ENCODE assay signal across 13 mouse cellular contexts in genomic region chr3:133551941-133552340, GRCm38 (mm10). TPM values are rescaled to one million over a fixed set of nuclear protein-coding genes. Genes with fewer than 3 reads are reported as not detected.
DNase-seq lines count a peak whose midpoint lies in the region; ATAC-seq and TF ChIP-seq lines count a peak whose summit lies in the region.
"Had no signal": no experiment of that assay in that cellular context is flagged by ENCODE, and none has a peak within 500 bp of the region (broad histone marks: within the 10 kb centered on the region; RNA-seq: fewer than 3 reads in every experiment).

No protein-coding gene starts in this region.

- 0 out of 4 replicates have a peak, but pooled peaks cover 0 to 3% of the 10 kb centered on the region in 2 experiments for H3K4me1 ChIP-seq in liver, embryonic 14.5 days (replicated peaks; ENCODE audit: control insufficient read depth in 2 of 2, insufficient read depth in 2 of 2, low read length in 1 of 2)
- H3K4me1 ChIP-seq in liver, embryonic 12.5 days = 0 out of 2 replicates have a peak, but pooled peaks cover 3% of the 10 kb centered on the region
- H3K4me1 ChIP-seq: heart, embryonic 13.5 days had no signal

- WGBS in liver, embryonic 14.5 days (ENCODE audit: insufficient replicate concordance) = 71% methylated on average over 8 of the region's 8 CpGs
- 60% methylated on average over 8 of the region's 8 CpGs for WGBS in liver, embryonic 12.5 days (ENCODE audit: insufficient replicate concordance)

- no peaks in the 10 kb centered on the region for H3K36me3 ChIP-seq in liver, embryonic 14.5 days (replicated peaks; ENCODE audit: control insufficient read depth, insufficient read depth, low read depth)
- no peaks in the 10 kb centered on the region for H3K36me3 ChIP-seq in liver, embryonic 12.5 days
- H3K36me3 ChIP-seq: G1E; heart, embryonic 13.5 days; lung, embryonic 15.5 days had no signal

- H3K27me3 ChIP-seq in liver, embryonic 14.5 days (ENCODE audit: control insufficient read depth, insufficient read depth, low read length) = no peaks in the 10 kb centered on the region
- no peaks in the 10 kb centered on the region for H3K27me3 ChIP-seq in liver, embryonic 12.5 days (replicated peaks)
- no peaks in the 10 kb centered on the region for H3K27me3 ChIP-seq in Patski
- H3K27me3 ChIP-seq: heart, embryonic 13.5 days; lung, embryonic 15.5 days had no signal

- in situ Hi-C loops in Patski (cut with MboI; ENCODE audit: low pct_unique_long_range_greater_than_20kb) = no loop called here

- DNase-seq in gastrocnemius, adult 18-20 months (ENCODE audit: low spot score) = peak; percentile 31
- DNase-seq in gastrocnemius, postnatal 10 days = no peak
- DNase-seq in liver, embryonic 14.5 days (ENCODE audit: low read depth in 3 of 3, low spot score in 3 of 3) = no peak
- no peak for DNase-seq in Patski (ENCODE audit: low read depth, low spot score)
- DNase-seq in lung, postnatal 14 days = peak; percentile 25
- no peak for DNase-seq in thymus, postnatal 25 days
- DNase-seq: layer of hippocampus, postnatal 36 days had no signal

- no peak overlapping the region for H3K4me3 ChIP-seq in liver, embryonic 14.5 days (ENCODE audit: insufficient read depth in 1 of 2, low read depth in 2 of 2, low read length in 2 of 2)
- no peak overlapping the region for H3K4me3 ChIP-seq in liver, embryonic 12.5 days
- H3K4me3 ChIP-seq: heart, embryonic 13.5 days; lung, embryonic 15.5 days had no signal

- no peak overlapping the region for H3K9ac ChIP-seq in liver, embryonic 14.5 days (replicated peaks)
- H3K9ac ChIP-seq in liver, embryonic 12.5 days = no peak overlapping the region
- H3K9ac ChIP-seq: heart, embryonic 13.5 days; lung, embryonic 15.5 days had no signal

- H3K4me2 ChIP-seq in liver, embryonic 14.5 days (ENCODE audit: low read depth) = no peak overlapping the region
- no peak overlapping the region for H3K4me2 ChIP-seq in liver, embryonic 12.5 days
- H3K4me2 ChIP-seq: heart, embryonic 13.5 days; lung, embryonic 15.5 days had no signal

- CTCF ChIA-PET in Patski (lab: Charles Lee) = interaction anchor here (1.3 to 1.4 kb wide), 2 partner anchors 9 to 21 kb away, joined by 3 read pairs; no protein-coding TSS in a partner anchor

- TF ChIP-seq CTCF in liver, embryonic 14.5 days (IDR thresholded peaks at IDR 0.05; ENCODE audit: low read depth) = peak; percentile 30
- TF ChIP-seq CTCF in Patski (IDR thresholded peaks at IDR 0.05) = peak; percentile 44

- H3K27ac ChIP-seq in liver, embryonic 14.5 days = no peak overlapping the region
- H3K27ac ChIP-seq in liver, embryonic 12.5 days = no peak overlapping the region
- H3K27ac ChIP-seq: heart, embryonic 13.5 days; lung, embryonic 15.5 days had no signal

- POLR2A ChIA-PET in Patski (lab: Charles Lee) = no interaction called here

- no peaks in the 10 kb centered on the region for H3K9me3 ChIP-seq in liver, embryonic 14.5 days (ENCODE audit: control insufficient read depth, low read length)
- H3K9me3 ChIP-seq in liver, embryonic 12.5 days (replicated peaks) = no peaks in the 10 kb centered on the region
- H3K9me3 ChIP-seq: G1E; heart, embryonic 13.5 days; lung, embryonic 15.5 days had no signal

- ATAC-seq in liver, embryonic 14.5 days (ENCODE audit: insufficient read depth) = no peak
- no peak for ATAC-seq in liver, embryonic 12.5 days
- ATAC-seq in Patski = no peak
- ATAC-seq in monocyte, adult 5-6 weeks (replicated peaks; ENCODE audit: insufficient number of reproducible peaks, low FRiP score, low TSS enrichment, poor library complexity, severe bottlenecking) = no peak
- ATAC-seq: forebrain, embryonic 14.5 days had no signal

- TF ChIP-seq EP300 in liver, embryonic 14.5 days (IDR thresholded peaks at IDR 0.05; ENCODE audit: low read depth) = no peak

RNA-seq across cellular contexts. Expression of gene Tet2, which starts 7.0 kb away (rescaled TPM):
- 10 to 100 TPM; 14.3 to 18.2 TPM for total RNA-seq in gastrocnemius, adult 18-20 months (2021)
- total RNA-seq in gastrocnemius, postnatal 10 days (2021) = 10 to 100 TPM; 44.6 to 67.4 TPM
- 1.9 and 2.5 TPM in 2 replicates for polyA plus RNA-seq in liver, embryonic 14.5 days (2012; rRNA removed)
- polyA plus RNA-seq in liver, embryonic 14.5 days (2014; fragmentation: Nextera tagmentation; extraction: Ambion mirVana) = 1.7 and 2.4 TPM in 2 replicates
- 5.1 TPM in 2 replicates for polyA plus RNA-seq in liver, embryonic 12.5 days (2016; fragmentation: Nextera tagmentation; extraction: Ambion mirVana)
- 15.7 TPM for polyA plus RNA-seq in Patski (2021)
- total RNA-seq in monocyte, adult 5-6 weeks (2017) = 123 to 203 TPM (median 135 TPM) in 3 replicates

Comparison
In these comparisons a context has a peak if more than half of its experiments do, and no peak if none do; other contexts are left out.
1. DNase-seq: peak in gastrocnemius, adult 18-20 months (single experiment) and lung, postnatal 14 days (single experiment); none in gastrocnemius, postnatal 10 days (single experiment), liver, embryonic 14.5 days (0 of 3), Patski (single experiment) and thymus, postnatal 25 days (single experiment).